Mouse (Mus musculus): ENCODE measurements around the gene Gm14322.
"Not testable (repeated sequence)": the region's sequence is repeated elsewhere in the genome, so short reads cannot be mapped to it uniquely, and the experiment has no call there.

Gene Gm14322

DNA sequence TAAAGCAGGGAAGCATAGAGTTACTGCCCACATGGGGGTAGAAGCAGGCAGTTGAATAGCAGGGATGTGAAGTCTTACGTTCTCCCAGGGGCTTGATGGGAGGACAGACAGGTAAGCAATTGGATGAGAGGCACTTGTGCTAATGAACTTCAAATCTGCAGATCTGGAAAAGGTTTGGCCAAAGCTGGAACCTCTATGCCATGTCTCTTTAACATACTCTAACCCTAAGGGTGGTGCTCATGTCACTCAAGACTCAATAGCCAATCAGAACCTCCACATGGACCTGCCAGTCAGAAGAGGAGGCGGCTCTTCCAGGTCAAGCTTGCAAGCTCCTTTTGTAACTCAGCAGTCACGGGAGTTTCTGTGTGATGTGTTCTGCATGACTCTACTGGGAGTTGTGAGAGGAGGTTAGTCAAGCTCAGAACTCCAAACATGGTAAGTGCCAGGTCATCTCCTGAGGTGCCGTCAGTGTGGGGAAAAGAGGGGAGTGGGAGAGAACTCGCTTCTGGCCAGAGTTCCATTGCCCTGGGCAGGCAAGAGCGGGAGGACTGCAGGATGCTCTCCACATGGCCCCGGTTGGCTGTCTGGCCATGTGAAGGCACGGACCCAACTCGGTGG is at the start of gene Gm14322:
TSS of gene Gm14322 (plus strand) at position 348 of the 618 bp plus-strand sequence.
- peak; percentile 46 for DNase-seq

DNA sequence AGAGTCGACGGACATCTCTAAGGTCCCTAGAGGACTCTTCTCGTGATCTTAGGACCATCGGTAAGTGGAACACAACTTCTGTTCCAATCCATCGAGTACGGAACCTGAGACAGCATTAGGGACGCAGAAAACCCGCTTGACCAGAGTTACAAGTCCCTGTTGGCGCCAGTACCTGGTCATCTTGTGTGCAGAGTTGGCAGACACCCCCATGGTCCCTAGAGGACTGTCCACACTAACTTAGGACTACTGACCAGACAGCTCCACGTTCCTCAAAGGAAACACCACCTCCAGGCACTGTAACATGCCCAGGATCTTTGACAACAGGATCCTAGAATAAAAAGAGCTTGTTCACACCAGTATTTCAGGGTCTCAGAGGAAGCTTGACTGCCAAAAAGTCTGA is 17.6 kb upstream of the Gm14322 start:
- not testable (repeated sequence) for DNase-seq

DNA sequence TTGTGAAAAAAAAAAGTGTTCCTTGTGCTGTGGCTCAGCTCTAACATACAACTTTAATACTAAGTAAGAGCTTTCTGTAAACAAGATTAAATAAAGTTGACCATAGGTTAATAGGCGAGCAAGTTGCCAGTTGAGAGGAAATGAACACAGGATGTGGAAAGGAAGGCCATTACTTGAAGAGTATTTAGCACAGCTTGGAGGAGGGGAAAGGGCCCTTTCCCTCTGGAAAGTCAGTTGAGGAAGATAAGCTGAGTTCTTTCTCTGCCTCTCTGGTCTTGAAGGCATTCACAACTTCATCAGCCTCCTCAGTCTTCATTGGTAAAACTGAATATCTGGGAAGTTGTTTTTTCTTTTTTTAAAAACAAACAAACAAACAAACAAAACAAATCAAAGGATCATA is 28.3 kb downstream of the Gm14322 start:
- DNase-seq, result not testable (repeated sequence)

DNA sequence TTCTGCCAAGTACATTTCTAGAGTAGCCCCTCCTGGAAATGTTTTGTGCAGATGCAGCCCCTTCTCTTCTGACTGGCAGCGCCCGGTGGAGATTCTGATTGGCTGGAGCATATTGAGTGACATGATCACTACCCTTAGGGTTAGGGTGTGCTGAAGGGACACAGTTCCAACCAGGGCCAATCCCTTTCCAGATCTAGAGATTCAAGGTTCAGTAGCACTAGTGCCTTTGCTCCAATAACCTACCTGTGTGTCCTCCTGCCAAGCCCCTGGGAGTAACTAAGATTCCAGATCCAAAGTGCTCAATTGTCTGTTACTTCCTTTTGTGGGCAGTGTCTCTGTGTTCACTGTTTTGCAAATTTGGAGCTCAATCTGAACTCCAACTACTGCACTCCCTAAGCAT is 47.1 kb downstream of the Gm14322 start:
- DNase-seq, result not testable (repeated sequence)
